Mouse (Mus musculus): ENCODE measurements around the gene Pkn1.

The Pkn1 gene

DNA sequence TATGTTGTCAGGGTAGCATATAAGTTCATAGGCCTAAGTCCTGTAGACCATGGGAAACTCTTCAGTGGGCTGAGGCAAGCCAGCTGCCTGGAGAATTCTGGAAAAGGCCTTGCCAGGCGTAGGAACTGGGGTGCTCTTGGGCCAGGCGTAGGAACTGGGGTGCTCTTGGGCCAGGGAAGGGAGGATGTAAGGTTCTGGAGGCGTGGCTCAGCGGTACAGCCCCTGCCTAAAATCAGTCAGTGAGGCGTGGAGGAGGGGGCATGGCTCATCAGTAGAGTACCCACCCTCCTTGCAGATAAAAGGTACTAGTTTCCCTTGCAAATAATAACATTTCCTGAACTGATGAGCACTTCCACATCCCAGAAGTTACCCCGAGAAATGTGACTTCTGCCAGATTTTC is 44.3 kb downstream of the Pkn1 start:
- DNase-seq (ENCODE audit: low spot score in 2 of 2) = no peak

DNA sequence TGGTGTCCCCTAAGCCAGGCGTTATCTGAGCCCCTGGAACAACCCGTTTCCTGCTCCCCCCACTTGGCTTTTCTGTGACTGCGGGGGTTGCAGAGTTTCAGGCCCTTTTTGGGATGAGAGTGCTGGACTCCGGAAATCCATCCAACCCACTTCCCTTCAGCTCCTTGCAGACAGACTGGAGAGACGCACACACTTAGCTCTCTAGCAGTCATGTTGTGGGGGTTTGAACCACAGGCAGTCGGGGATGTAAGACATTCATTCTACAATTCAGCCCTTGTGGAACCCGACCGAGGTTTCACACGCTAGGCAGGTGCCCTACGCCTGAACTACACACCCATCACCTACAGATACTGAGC is 45.3 kb downstream of the Pkn1 start:
- no peak for DNase-seq (ENCODE audit: low spot score in 2 of 2)

DNA sequence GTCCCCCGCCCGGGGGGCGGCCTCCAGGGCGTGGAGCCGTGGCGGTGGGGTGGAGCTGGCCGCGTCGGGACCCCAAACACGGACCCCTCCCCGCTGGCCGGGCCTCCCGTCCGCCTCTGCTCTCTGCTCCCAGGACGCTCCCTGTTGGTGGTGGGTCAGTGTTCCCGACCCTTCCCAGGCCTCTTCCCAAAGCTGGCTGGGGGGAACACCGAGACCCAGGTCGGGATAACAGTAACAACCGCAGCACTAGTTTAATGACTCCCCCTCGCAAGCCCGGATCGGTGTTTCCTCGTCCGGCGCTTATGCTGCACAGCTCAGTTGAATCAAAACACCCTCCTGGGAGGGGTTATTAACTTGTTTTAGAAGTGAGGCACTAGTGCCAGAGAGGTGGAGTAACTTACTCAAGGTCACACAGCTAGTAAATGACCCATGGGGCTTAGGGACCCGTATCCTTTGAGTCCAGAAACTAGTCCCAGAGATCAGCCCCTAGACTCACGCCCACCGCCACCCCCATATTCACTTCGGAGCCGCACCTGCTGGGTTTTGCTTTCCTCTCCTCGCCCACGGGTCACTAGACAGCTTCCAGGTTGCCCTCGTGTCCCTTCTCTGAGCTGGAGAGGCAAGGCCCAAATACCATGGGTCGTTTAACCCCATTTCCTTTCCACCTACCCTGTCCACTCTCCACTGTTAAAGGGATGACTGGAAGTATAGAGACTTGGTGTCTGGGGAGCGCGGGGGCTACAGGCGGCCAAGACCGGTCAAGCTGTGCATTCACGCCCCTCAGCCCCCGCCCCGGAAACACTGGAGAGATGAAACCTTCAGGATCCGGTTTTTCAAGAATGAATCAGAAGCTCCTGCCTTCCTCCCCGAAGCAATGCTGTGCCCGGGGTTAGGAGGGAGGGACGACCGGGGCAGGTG is 46.0 kb downstream of the Pkn1 start:
- peak in 1 of 2 experiments; percentile 38 for DNase-seq (ENCODE audit: low spot score in 2 of 2)

DNA sequence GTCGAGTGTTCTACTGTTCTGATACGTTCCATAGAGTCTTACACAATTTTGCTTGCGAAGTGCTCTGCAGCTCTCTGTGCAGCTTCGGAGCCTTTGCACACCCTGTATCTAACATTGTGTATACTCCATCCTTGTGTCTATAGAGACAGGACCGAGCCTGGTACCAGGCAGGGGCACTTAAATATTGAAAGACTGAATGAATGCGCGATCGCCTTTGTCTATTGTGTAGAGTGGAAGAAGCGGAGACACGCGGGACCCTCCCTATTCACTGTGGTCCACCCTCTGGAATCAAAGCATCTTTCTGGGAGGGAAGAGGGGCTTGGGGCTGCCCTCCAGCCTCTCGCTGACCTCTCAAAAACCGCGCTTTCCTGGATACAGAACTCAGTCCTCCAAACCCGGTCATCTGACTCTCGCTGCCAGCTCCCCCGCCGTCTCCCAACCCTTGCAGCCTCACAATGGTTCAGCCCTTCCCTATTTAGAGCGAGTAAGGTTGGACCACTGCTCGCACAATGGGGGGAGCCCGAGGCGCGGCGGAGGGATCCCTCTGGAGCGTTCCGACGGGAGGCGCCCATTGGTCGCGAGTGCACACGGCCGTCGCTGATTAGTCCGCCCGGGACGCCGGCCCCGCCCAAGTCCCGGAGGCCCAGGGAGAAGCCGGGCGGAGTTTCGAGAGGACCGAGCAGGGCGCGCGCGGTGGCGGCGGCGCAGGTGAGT is 46.8 kb downstream of the Pkn1 start, which contains the start of gene Gipc1:
Gene Gipc1 (plus strand): TSS at position 648 of the 714 bp plus-strand sequence.
- peak; percentile 95 to 97 for DNase-seq (ENCODE audit: low spot score in 2 of 2)

DNA sequence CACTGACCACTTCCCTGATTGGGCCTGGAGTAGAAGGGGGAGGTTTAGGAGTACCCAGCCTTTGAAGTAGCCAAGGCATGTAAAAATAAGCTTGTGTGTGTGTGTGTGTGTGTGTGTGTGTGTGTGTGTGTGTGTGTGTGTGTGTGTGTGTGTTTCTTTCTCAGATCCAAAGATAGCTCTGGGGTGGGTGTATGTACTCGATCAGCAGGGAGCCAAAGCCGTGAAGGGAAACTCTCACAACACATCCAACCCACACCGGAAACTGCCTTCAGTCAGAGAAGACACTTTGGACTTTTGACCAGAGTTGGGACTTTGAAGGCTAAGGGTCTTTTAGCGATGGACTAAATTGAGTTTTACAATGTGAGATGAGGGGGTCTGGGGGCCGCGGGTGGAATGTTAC is 49.3 kb downstream of the Pkn1 start:
- no peak for DNase-seq (ENCODE audit: low spot score in 2 of 2)

DNA sequence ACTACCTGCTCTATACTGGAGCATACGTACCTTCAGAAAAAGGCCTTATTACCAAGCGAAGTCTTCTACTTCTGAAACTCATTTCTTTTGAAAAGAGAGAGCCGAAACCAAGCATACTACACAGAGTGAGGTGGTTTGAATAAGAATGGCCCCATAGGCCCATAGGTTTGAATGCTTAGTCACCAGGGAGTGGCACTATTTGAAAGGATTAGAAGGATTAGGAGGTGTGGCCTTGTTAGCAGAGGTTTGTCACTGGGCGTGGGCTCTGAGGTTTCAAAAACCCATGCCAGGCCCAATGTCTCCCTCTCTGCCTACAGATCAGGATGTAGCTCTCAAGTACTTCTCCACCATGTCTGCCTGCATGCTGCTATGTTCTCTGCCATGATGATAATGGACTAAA is 50.9 kb downstream of the Pkn1 start:
- DNase-seq (ENCODE audit: low spot score in 2 of 2) = no peak

DNA sequence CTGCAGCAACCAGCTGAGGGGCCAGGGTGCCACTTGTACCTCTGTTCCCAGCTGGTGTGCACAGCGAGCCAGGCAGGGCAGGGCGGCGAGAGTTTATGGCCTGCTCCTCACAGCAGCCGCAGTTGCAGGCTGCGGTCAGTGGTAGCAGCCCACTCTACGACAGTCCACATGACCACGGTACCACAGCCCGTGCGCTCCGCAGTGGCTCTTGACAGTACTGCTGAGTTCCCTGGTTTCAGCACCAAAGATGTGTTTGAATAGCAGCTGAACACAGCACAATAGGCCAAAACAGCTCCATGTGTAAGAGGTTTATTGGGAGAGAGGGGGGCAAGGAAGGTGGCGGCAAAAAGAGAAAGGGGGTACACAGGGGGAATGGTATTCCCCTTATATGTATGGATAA is 51.5 kb downstream of the Pkn1 start:
- no peak for DNase-seq (ENCODE audit: low spot score in 2 of 2)

DNA sequence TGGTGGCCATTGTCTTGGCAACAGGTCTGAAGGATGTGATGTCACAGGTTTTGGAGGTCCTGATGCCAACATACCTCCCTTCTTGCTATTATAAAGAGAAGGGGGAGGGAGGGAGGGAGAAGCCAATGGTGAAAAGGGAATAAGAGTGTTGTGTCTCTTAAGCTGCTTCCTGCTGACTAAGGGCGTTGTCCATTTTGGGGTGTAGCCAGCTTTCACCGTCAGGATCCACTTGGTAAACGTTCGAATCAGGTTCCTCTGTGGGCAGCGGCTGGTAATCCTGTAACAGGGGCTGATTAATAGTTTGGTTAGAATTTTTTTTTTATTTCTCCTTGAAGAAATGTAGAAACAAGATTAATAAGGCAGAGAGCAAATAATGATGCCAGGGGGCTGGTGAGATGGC is 59.3 kb downstream of the Pkn1 start:
- no peak for DNase-seq (ENCODE audit: low spot score in 2 of 2)

DNA sequence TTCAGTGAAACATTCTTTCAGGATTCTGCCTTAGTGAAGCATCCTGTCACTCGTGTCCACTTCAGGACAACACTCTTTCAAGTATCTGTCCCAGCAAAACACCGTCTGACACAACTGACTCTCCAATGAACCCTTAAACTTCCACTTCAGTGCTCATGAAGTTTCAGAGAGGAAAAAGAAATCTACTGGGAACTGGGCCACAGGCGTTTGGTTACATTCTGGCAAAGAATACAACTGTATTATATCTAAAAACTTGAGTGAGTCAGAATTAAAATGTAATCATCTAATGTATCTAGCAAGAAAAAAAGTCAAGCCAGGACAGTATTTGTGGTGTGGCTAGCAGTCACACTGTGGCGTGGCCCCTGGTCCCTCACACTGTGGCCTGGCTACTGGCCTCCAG is 60.1 kb downstream of the Pkn1 start:
- no peak for DNase-seq (ENCODE audit: low spot score in 2 of 2)

DNA sequence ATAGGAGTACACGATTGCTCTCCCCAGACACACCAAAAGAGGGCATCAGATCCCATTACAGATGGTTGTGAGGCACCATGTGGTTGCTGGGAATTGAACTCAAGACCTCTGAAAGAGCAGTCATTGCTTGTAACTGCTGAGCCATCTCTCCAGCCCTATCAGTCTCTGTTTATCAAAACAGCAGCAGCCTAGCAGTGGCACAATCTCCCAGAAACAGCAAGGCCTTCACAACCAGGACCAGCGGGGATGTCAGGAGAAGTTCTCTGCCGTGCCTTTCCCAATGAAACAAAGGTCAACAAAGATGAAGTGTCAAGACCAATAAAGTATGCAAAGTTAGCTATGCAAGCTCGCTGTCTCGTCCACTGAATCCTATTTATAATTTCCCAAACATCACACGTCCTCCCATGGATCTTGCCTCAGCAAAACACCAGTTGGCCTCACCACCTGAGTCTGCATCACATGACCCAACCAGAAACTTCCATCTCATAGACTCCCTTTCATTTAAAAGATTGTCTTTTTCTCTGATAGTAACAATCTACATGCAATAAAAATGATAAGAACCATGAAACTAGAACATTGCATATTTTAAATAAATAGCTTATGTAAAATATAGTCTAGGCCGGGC is 66.8 kb downstream of the Pkn1 start:
- no peak for DNase-seq (ENCODE audit: low spot score in 2 of 2)

DNA sequence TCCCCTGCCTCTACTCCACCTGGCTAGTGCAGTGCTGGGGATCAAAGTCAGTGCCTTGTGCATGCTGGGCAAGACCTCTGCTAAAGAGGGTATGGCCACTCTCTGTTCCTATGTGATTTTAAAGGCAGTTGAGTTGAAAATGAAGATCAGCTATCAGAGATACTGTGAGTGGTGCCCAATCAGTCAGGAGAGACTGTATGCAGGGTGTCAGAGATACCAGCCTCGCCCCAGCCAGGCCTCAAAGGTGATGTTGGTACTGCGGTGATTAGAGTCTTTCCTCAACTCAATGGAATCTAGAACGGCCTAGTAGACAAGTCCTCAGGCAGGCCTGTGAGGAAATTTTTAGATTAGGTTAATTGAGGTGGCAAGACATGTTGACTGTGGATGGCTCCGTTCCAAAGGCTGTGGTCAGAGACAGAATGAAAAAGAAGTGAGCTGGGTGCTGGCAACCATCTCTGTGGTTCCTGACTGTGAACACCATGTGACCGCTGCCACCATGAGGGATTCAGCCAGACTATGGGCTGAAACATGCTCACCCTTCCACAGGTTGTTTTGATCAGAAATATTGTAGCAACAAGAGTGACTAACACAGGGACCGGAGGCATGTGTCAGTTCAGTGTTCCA is 73.2 kb downstream of the Pkn1 start:
- DNase-seq (ENCODE audit: low spot score in 2 of 2) = no peak

DNA sequence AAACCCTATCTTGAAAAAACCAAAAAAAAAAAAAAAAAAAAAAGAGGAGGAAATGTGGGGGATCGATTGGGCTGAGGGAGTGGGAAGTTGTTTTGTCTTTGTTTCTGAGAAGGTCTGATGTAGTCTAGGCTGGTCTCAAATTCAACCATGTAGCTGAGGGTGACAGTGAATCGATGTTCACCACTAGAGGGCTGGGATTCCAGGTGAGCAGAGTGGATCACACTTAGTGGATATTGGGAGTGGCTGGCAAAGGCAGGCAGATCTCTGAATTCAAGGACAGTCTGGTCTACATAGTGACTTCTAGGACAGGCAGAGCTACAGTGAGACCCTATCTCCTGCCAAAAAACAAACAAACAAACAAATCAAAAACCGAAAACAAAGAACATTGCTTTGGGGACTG is 74.2 kb downstream of the Pkn1 start:
- no peak for DNase-seq (ENCODE audit: low spot score in 2 of 2)

DNA sequence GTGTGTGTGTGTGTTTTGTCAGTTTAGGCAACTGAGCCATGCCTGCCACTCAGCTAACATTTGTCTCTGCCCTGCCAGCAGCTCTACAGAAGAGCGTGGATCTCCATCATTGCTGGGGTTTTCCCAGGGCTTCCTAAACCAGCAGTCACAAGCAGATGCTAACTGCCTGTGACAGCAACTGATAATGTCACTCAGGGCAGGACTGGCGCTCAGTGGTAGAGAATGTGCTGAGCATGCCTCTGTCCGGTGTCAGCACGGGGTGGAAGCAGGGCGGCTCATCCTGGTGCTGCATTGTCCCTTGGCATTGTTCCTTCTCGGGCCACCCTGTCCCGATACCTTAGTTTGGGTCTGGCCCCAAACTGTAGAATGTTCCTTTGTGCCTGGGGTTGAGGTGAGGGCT is 75.4 kb downstream of the Pkn1 start:
- DNase-seq (ENCODE audit: low spot score in 2 of 2) = no peak

DNA sequence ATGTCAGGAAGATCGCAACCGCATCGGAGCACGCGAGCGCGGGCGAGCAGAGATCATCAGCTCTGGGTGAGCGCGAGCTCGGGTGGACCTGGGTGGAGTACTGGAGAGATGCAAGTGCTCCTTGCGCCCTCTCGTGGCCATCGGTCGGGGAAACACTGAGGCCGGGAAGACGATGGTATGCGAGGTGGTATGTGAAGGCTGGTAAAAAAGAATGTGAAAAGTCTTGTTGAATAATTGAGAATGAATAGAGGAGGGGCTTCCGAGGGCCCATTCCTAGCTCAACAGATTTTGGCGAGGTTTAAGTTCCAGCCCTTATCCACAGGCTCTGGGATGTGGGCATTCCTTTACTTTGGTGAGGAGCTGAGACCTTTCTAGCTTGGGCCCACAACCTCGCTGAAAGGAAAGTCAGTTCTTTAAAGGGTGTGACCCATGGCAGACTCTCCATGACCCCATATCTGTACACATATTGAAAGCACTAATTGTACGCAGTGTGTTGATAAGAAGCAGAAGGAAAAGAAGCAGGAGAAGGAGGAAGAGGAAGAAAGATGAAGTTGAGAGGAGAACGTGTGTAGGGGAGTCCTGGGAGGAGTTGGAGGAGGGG is 76.5 kb downstream of the Pkn1 start:
- DNase-seq (ENCODE audit: low spot score in 2 of 2) = peak; percentile 82 to 86

DNA sequence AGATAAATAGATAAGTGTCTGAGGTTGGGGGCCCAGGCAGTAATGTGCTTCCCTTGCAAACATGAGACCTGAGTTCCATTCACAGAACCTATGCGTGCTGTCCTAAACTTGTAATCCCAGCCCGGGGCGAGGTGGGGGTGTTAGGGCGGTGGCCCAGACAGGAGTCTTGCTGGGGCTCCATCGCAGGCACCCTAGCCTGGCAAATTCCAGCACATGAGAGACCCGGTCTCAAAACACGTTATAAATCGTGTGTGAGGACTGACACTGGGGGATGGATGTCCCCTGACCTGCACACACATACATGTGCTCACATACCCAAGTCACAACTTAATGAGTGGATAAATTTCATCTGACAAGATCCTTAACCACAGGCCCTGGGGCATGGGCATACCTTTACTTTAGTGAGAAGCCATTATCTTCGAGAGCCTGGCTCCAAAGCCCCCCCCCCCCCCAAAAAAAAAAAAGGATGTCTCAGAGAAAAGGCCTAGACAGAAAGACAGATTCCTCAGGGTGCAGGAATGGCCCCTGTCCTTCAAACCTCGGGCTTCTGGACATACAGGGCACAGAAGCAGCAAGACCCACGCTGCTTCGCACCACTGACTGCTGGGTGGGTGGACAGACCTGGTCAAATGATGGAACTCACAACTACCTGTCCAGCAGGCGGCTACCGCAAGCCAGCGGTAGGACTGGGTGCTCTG is 77.1 kb downstream of the Pkn1 start:
- DNase-seq (ENCODE audit: low spot score in 2 of 2) = no peak

DNA sequence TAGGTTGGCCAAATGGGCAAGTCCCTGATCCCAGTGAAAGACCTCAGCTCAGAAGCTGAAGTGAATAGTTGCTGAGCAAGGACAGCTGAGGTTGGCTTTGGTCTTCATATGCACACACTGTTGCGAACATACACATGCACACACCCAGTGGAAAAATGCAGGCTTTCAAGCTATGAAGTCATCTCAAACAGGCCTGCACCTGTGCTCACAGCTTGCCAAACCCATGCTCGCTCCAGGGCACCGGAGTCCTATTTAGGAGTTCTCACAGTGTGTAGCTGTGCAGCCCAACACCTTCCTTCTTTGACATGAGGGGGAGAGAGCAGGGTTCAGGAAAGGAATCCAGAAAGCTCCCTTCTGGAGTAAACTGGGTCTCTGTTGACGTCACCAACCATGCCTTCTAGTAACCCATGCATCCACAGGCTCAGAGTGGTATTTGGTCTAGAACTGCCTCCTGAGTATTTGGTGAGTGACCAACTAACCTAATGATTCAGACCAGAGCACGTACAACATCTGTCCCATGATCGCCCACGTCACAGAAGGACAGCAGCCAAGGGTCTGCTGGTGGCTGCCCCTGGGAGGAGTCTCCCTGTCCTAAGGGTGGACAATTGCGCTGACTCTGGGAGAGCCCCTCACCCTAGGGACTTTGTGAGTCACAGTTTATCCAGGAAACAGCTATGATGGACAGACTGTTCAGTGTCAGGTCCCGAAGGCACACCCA is 79.3 kb downstream of the Pkn1 start:
- no peak for DNase-seq (ENCODE audit: low spot score in 2 of 2)

DNA sequence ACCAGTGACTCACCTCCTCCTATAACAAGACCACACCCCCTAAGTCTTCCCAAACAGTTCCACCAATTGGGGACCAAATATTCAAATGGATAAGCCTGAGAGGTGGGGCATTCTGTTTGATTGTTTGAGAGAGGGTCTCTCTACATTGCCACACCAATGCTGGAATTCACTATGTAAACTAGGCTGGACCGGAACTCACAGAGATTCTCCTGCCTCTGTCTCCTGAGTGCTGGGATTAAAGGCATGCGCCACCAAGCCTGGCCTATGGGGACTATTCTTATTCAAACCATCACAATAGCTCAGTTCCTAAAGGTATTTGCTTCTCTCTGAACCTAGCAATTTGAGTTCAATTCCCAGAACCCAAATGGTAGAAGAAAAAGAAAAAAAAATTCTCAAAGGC is 80.4 kb downstream of the Pkn1 start:
- DNase-seq (ENCODE audit: low spot score in 2 of 2) = no peak

DNA sequence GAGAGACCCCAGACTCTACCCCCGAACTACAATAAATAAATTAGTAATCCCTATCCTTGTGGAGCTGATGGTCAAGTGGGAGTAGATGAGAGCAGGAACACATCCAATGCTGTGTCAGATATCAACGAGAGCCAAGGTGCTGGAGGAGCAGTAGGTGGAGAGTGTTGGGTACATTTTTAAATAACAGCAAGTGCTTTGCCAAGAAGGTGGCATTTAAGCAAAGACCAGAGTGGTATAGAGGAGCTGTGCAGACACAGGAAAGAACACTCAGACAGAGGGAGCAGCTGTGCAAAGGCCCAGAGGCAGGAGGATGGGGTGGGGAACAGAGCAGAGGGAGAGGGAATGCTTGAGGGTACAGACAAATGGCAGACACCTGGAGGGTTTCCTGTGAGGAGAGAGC is 81.9 kb downstream of the Pkn1 start:
- DNase-seq (ENCODE audit: low spot score in 2 of 2) = no peak

DNA sequence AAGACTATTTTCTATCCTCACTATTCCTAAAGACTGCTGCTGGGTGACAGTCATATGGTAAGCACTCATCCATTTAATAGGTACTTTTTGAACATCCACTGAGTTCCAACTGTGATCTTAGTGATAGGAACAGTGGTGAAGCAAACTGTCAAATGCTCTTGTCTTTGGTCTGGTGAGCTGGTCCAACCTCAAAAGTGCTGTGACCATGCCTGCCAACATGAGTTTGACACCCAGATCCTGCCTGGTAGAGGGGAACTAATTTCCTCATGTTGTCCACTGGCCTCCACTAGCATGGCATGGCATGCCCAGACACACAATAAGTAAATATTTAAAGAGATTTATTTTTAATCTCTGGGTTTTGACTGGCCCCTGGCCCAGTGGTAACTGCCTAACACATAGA is 82.4 kb downstream of the Pkn1 start:
- no peak for DNase-seq (ENCODE audit: low spot score in 2 of 2)

All from spleen, postnatal 36 days (tissue).